Mouse (Mus musculus) c-Kit-positive CD71-positive TER-119-negative erythroid progenitor cells, embryonic 14.5 days (primary cell): ENCODE results near the gene Lbx2.

Experiments used
- DNase-seq: peaks from one replicate; pipeline ENCODE4 v3.0.0-alpha.2; 2013; ENCODE audit warnings: low read depth

Gene Lbx2

DNA sequence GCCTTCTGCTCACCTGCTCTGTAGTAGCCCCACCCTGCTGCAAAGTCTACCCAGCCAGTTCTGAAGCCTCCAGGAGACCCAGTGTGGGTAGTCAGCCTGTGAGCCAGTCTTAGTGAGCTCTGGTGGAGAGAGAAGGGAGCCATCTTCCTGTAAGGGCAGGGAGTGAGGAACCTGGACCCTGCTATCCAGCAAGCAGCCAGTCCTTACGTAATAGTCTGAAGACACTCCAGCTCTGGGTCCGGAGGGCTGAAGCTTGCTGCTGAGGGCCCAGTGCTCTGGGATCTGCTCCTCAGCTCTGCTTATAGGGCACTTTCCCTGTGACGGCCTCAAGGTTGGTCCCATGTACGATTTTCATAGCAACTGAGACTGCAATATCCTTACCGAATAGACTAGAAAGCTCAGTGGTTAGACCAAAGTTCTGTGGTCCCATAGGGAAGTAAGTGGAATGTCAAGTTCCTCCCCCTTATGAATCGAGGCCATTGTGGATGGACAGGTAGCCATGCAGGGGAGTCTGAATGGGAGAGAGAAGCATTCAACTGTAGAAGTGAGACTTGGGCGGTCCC is 48.9 kb downstream of the Lbx2 start, which contains the start of gene Rtkn:
Gene Rtkn (plus strand): TSS at position 513 of the 563 bp plus-strand sequence.
- no peak for DNase-seq

DNA sequence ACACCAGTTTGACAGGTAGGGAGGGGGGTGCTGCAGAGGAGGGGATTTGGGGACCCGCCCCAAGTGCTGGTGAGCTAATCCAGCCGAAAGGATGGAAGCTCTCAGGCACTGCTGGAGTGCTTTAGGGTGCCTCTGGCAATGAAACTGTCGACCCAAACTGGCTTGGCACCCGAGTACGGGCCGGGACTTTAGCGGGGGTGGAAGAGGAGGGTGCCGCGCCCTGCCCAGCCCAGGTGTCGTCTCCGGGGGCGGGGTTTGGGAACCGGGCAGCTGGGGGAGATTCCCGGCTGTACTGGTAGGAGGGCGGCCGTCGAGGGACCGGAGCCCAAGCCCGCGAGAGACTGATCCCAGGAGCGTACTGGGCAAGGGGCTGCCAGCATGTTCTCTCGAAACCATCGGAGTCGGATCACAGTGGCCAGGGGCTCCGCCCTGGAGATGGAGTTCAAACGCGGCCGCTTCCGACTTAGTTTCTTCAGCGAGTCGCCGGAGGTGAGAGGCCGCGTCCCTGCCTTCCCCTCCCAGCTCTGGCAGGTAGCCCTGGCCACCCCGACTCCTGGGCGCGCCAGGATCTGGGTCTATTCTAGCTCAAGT is 49.5 kb downstream of the Lbx2 start:
- no peak for DNase-seq

DNA sequence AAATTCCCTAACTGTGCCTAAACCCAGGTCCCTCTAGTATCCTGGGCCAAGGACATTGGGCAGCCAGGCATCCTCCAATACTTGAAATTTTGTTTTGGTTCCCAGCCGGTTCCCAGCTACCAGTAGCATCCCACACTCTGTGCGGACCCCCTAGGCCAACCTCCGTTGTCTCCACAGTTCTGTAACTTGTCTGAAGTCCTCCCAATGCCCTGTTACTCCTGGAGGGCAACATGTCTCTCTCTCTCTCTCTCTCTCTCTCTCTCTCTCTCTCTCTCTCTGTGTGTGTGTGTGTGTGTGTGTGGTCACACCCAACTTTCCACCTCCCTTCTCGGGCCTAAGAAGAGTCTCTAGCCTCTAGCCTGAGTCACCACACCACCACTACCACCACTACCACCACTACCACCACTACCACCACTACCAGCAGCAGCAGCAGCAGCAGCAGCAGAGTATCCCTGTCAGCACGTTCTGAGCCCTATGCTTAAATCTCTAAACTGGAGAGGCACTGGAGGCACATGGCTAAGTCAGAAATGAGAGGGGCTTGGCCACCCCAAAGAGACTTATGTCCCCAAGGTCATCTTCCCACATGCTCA is 50.2 kb downstream of the Lbx2 start:
- no peak for DNase-seq

DNA sequence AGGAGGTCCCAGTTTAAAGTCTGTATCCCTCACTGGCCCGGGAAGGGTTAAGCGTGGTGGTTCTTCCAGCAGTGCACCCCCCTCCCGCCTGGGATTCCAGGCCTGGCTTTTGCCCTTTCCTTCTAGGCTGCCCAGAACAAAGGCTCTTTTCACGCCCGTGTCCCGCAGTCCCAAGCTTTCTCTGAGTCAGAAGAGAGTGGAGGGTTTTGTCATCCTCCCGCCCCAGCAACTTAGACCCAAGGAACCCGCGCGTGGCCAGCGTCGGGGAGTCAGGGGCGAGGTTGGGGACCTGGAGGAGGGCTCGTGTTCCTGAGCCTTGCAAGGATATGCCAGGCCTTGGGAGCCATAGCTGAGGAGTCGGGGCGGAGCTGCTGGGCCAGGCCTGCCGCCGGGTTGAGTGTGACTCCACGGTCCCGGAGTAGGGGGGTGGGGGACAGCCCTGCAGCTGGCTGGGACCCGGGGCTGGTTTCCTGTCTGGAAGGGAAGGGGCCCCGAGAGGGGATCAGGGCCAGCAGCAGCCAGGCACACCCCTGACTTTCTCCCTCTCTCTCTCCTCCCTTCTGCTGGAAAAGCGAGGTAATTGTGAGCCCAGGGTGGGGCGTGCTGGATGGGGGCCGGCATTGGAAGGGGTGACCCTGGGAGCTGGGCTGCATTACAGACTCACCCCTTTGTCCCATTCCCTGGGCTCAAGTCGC is 50.9 kb downstream of the Lbx2 start:
- no peak for DNase-seq

DNA sequence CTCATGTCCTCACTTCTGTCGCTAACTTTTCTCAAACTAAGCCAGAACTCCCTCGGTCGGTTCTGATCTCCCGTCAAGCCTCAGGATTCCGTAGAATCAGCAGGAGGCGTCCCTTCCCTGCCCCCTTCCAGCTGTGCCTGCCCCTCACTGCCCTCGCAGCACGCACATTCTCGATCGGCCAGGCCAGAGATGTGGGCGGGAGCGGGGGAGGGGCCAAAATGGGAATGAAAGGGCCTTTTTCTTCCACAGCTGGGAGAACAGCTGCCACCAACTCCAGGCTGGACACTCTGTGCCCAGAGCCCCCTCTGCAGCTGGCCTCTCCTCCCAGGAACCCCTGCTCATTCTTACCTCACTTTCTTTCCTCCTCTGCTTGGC is 51.4 kb downstream of the Lbx2 start:
- no peak for DNase-seq
